Mouse (Mus musculus) retina, postnatal 1 day (tissue): Measurements from ENCODE around the gene Ppm1n.

Experiments used
- DNase-seq: peaks from one replicate; pipeline ENCODE4 v3.0.0-alpha.2; 2012

The Ppm1n gene

DNA sequence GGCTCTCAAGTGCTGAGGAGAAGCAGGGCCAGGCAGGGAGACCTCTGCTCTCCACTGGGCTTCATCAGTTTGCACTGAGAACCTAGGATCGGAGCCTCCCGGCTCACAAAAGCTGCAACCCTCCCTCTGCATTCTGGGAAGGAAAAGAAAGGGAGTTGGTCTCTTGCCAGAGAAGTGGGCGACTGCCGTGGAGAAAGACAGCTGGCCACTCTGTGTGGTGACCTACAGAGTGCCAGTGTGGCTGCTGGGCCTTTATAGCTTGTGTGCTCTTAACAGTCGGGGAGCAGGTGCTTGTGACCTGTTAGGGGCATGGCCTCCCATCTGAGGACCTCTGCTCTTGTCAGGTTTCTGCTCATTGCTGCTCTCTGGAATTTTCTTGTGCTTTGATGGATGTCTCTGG, 36.0 kb downstream of the Ppm1n start:
- DNase-seq: peak; percentile 6

DNA sequence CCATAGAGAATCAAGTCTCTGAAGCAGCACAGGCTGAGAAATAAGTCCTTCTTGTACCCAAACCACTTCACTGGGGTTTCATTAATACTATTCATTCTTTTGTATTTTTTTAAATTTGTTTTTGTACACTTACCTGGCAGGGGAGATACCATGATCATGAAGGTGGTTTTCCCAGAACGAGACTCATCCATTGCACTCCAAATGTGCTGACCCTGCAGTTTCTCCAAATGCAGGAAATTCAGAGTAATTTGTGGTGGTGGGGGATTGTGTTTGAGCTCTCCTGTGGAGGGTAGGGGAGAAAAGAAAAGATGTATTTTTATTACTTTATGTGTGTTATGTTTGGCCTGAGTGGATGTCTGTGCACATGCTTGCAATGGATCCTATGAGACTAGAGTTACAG, 37.9 kb downstream of the Ppm1n start:
- no peak for DNase-seq

DNA sequence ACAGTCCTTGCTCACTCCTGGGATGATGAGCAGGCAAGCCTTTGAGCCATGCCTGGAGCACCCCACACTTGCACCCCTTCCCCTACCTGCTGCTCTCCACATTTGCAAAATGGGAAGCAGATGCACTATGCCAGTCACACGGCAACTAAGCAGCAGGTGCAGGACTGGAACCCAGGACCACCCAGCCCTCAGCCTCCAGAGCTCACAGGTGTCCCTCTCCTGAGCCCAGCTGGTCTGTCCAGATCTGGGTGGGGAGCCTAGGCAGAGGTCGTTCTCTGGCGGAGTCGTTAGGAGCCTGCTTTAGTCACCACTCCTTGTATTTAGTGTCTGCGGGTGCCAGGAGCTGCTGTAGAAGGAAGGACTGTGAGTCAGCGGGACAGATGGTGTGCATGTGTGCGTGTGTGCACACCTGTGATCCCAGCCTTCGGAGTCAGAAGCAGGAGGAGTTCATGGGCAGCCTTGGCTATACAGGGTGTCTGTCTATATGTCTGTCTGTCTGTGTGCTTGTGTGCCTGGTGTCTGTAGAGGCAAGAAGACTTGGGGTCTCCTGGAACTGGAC, 38.9 kb downstream of the Ppm1n start:
- no peak for DNase-seq

DNA sequence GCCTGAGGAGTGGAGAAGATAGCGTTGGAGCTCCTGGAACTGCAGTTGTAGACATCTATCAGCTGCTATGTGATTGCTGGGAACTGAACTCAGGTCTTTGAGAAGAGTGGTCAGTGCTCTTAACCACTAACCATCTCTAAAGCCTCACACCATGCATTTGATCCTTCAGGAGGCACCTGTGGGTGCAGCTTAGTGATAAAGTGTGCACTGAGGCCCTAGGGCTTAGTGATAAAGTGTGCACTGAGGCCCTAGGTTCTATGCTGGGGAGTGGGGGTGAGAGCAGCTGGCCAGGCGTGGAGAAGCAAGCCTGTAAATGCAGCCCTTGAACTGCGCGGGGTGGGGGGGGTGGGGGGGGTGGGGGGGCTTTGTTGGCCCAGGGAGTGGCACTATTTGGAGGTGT, 39.9 kb downstream of the Ppm1n start:
- DNase-seq: no peak

DNA sequence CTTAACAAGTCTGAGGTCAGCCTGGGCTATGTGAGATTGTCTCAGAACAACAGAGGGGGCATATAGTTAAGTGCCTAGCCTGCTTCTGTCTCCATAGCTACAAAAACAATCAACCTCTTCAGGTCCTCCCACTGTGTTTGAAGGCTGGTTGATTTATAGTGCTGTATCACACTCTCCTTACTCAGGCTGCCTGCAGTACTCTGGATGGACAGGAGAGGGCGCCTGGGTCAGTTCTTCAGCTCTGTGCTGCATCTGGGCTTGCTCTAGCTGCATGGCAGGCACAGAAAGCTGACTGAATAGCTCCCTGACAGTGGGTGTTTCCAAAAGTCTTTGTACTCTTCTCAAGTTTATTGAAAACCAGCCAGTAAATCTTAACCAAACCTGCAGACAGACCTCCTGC, 40.4 kb downstream of the Ppm1n start:
- peak; percentile 89 for DNase-seq

DNA sequence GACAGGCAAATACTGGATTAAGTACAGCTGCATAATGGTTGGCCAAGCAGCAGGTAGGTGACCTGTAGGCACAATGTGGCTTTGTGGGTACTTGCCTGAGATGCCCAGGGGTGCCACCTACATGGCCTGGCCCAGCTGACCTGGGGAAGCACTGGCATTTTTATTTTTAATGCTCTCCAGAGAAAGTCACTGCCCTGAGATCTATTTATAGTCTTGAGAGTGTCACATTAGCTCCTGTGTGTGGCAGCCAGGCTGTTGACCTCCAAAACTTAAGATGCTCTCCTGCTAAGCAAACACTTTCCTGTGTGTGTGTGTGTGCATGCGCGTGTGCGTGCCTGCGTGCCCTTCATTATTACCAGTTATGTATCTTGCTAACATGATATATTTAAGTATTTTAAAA, 41.5 kb downstream of the Ppm1n start:
- DNase-seq: no peak

DNA sequence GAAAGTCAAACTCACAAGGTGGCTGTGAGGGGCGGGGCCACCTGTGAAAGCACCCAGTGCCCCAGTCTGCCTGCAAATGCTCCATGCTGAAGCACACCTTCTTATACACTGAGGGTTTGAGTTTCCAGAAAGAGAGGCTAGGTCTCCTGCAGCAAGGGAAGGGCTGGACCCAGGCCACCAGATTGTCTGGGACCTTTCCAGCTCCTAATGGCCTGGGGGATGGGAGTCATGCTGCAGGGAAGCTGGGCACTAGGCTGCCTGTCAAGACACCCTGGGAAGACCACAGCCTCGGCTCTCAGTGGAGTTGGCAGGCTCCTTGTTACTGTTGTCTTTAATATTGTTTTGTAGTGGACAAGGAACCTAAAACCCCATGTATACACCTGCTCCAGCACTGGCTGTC, 43.5 kb downstream of the Ppm1n start:
- no peak for DNase-seq

DNA sequence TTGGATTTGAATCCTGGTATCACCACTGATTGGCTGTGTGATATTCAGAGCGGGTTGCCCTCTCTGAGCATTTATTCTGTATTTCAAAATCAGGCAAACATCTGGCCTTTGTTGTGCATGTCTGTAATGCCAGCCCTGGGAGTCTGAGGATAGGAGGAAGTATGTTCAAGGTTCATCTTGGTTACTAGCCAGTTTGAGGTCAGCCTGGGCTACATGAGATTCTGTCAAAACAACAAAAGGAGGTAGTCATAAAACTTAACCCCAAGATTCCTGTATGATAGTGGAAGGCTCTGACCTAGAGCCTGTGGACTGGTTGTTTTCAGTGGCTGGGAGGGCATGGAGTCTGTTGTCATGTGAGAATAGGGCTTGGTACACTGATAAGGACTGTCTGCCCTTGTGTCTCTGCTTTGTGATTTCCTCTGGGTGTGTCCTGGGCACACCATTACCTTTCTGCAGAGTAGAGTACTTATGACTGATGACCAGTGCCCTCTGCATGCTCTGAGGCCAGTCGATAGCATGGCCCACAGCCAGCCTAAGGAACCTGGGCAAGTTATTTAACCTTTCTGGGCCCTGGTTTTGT, 44.7 kb downstream of the Ppm1n start:
- DNase-seq: no peak

DNA sequence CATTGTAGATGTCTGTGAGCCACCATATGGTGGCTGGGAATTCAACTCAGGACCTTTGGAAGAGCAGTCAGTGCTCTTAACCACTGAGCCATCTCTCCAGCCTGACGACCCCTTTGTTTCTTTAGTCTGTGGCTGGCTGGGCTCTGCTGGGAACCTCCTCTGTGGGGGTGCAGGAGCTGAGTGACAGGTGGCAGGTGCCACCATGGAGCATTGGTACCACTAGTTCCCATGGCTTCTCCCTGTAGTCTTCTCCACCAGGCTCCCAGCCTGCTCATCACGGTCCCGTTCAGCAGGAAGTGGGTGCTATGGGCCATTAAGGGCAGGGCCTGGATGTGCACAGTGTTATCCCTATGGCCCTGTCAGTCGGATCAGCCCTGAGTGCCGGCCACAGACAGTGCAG, 45.2 kb downstream of the Ppm1n start:
- DNase-seq: no peak

DNA sequence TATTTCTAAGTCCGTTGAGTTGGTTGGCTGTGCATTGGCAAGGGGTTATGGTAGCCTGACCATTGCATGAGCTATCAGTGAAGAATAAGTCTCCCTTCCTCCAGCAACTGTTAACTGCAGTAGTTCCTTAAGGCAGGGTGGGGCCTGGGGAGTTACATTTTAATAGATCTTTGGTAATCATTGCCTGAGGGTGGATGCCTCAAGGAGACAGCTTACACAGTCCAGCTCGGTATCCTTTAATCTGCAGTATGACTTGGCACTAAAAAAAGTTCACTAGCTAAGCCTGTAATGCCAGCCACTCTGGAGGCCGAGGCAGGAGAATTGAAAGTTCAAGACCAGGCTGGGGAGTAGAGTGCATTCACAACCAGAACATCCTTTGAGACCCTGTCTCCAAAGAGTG, 48.0 kb downstream of the Ppm1n start:
- DNase-seq: no peak

DNA sequence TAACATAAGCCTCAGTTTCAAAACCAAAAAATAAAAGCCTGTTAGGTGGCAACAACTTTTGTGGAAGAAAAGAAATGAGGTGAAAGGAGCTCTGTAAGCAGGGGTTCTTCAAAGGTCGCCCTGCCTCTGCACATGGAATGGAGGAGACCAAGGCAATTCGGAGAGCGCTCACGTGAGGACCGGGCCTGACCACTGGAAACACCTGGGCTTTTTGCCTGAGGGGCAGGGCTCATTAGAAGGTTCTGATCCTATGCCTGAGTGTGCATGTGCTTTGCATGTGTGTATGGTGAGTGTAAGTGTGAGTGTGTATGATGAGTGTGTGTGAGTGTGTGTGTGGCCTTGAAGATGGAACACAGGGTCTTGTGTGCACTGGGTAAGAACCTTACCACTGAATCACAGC, 49.0 kb downstream of the Ppm1n start:
- DNase-seq: no peak

DNA sequence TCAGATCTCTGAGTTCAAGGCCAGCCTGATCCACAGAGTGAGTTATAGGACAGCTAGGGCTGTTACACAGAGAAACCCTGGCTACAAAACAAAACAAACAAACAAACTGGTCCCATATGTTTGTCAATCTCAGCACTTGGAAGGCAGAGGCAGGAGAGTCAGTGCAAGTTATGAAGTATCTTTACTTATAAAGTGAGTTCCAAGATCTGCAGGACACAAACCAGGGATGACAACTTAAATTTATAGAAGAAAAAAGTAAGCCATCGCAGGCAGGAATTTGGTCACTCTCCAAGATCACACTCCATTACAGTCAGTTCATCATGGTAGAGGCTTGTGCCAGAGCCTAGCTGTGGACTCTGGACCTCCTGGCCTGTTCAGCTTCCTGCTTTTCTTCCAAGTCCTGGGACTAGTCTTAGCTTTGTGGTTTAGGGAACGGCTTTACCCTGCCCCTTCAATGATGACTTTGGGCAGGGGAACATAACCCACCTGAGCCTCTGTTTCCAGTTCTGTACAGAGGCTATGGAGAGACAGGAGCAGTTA, 49.8 kb downstream of the Ppm1n start:
- DNase-seq: no peak

DNA sequence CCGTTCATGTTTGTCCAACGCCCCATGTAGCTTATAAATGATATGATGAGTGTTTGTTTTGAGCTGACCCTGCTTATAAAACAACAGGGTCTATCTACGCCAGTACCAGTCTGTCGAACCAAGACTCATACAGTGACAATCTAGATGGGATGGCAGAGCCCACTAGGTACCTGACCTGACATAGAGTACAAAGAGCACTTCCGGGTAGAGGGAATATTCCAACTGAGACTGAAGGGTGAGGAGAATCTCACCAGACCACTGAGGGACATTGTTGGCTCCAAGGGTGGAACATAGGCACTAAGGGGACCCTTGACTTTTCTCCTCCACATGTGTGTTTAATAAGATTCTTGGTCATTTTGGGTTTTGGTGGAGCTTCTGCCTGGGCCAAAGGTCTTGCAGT, 50.5 kb downstream of the Ppm1n start:
- DNase-seq: no peak

DNA sequence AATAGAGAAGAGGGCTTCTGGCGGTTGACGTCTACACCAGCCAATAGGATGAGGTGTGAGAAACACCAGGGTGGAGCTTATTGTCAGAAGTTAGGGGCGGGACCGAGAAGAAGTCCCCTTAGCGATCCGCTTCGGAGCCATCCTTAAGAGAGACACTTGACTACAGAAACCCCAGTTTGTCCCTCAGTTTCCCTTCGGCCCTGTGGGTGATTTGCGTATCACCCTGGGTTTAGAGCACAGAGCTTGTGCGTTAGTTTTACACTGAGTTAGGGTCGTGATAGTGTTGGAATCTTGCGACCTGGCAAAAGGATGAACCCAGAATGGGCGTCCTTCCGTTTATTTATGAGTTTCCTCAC, 51.1 kb downstream of the Ppm1n start:
- no peak for DNase-seq

DNA sequence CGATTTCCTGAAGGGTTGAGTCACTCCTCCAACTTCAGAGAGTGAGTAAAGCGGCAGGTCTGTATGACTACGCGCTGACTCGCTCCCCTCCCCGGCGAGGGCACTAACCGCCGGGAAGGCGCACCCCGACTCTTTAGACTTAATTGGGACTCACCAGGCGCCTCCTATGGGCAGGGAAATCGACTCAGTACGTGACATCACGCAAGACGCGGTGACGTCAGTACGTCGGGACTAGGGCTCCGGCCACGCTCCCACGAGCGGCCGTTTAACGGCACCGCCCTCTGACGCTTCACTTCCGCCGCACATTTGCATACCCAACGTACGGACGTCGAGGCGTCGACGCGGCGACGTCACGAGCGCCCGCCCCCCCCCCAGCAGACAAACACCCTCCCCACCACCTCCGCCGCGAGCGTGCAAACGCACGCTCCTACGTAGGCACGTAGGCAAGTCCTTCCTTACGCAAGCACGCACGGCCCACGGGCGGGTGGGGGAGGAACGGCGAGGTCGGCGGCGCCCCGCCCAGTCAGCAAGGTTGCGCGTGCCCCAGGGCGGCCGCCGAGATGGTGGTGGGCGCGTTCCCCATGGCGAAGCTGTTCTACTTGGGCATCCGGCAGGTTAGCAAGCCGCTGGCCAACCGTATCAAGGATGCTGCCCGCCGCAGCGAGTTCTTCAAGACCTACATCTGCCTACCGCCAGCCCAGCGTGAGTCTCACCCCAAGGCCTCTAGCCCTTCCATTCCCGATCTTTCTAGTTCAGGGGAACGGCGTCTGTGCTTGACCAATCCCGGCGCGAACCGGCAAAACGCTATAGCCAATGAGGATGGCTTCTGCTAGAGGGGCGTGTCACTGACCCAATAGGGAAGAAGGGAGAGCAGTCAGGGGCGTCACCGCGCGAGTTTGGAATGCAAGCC, 51.7 kb downstream of the Ppm1n start, which contains the start of gene Opa3:
Gene Opa3 (plus strand): TSS at position 452 of the 910 bp plus-strand sequence.
- peak; percentile 100 for DNase-seq

DNA sequence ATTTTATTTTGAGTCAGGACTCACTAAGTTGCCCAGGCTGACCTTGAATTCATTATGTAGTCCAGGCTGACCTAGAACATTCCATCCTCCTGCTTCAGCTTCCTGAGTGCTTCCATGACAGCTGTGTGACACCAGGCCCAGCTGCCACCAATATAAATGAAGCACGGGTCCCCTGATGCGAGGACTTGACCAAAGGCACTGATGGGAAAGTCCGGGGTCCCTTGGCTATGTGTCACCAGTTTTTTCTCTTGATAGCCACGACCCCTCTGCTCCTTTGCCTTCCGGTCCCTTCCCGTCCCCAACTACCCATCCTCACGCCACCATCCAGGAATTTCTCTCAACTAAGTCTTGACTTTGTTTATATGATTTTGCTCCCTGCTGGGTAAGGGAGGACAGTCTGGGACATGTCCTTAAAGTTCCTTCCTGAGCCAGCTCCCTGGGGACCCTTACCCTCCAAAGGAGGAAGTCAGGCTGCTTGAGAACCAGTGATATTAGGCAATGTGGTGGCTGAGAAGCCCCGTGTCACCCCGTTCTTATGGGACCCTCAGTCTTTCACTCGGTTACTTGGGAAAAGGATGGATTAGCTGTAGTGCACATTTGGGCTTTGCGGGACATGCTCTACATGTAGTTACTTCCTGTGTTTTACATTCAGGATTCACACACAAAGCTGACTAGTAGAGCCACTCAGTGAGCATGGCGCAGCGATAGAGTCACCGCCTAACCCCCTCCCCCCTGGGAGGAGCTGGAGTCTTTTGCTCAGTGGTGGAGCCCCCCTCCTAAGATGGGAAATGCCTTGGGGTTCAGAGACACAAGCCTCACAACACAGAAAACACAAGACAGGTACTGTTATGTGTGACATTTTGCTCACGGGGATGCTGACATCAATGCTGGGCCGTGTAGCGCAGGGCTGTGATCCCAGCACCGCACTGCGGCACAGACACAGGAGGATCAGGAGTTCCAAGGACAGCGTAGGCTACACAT, 52.8 kb downstream of the Ppm1n start:
- DNase-seq: peak; percentile 65
